Mouse (Mus musculus) kidney, postnatal 14 days (tissue): ENCODE data around the gene E2f4.

Source experiments
- DNase-seq: peaks from one replicate; pipeline ENCODE4 v3.0.0; 2022; ENCODE audit warnings: mixed read lengths

The E2f4 gene

DNA sequence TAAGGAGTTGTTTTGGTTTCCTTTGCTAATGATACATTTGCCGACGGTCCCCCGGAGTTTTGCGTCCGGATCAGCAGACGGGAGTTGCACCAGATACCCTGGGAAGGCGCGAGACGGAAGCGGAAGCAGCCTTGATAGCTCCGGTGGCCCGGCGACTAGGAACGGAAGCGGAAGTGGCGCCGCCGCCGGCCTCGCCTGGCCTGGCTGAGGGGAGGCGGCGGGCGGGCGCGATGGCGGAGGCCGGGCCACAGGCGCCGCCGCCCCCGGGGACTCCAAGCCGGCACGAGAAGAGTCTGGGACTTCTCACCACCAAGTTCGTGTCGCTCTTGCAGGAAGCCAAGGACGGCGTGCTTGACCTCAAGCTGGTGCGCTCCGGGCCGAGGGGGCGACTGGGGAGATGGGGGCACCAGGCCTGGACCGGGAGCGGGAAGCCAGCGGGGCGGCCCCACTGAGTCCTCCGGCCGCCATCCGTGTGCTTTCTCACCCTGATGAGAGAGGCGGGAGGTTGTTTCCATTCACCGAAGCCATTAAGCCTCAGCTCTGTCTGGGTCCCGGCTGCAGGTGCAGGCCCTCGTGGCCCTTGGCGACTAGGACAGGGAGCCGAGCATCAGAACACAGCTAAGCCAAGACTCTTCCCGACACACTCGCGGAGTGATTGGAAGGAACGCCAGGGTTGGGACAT, at the start of gene E2f4:
E2f4 (plus strand) TSS at position 153 of the 682 bp plus-strand sequence.
- peak; percentile 96 for DNase-seq

DNA sequence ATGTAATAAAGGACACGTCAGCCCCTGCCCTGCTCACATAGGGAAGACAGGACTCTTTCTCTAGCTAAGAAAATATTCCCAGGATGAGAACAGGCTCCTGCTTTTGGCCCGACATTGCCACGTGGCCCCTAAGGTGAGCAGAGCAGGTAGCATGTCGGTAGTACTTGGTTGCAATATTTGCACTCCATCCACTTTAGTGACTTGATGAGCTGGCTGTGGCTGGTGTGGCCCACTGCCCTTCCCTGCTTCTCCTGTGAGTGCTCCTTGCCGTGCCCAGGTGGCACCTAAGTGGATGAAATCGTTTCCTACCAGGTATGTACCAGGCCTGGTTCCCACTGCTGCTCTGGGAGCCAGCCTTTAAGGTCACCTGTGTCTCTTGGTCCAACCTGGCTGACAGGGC, 45.5 kb upstream of the E2f4 start:
- no peak for DNase-seq

DNA sequence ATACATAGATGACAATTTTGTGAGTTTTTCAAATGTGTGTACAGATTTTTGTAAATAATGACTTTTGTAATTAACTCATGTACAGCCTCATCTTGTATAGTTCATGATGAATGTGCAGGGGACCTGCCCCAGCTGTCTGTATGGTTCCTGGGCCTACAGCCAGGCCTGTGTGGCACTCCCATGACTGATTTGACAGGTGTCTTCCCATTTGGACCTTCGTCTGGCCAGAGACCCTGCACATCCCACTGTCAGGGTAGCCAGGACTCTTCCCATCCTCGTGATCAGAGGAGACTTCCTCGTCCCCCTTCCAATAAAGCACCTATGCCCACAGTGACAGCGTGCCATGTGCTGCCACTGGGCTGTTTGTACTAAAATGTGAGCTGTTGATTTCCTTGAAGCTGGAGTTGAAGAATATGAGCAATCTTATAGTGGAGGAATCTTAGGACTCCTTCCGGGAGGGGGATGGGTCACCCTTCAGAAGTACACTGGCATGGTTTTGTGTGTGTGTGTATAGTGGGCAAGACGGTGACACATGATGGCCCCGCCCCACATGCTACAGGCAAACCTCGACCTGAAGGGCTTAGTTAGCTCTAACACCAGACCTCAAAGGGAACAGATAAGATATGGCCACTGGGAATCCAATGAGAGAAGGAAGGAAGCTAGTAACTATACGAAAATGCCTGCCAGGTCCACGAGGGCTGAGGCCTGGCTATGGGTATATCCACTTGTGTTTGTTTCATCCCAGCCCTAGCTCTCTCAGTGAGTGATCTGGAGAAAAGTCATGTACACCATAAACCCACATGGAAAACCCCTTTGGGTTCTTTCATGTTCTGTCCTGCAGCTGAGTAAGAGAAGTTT, 44.6 kb upstream of the E2f4 start:
- DNase-seq, result no peak

DNA sequence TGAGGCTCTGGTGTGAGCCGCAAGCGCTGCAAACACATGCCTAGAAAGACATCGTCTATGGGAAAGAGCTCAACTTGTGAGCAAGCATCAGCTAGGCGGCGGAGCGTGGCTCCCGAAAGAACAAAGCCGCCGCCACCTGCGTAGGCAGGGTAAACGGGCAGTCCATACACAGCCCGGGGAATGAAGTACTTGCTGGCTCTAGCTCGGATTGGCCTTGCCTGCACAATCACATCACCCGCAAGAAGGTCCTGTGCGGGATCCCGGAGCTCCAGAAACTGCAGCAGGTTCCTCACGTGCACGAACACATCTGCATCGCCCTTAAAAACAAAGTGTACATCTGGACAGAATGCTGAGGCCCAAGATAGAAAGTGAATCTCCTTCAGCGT, 43.7 kb upstream of the E2f4 start:
- no peak for DNase-seq

DNA sequence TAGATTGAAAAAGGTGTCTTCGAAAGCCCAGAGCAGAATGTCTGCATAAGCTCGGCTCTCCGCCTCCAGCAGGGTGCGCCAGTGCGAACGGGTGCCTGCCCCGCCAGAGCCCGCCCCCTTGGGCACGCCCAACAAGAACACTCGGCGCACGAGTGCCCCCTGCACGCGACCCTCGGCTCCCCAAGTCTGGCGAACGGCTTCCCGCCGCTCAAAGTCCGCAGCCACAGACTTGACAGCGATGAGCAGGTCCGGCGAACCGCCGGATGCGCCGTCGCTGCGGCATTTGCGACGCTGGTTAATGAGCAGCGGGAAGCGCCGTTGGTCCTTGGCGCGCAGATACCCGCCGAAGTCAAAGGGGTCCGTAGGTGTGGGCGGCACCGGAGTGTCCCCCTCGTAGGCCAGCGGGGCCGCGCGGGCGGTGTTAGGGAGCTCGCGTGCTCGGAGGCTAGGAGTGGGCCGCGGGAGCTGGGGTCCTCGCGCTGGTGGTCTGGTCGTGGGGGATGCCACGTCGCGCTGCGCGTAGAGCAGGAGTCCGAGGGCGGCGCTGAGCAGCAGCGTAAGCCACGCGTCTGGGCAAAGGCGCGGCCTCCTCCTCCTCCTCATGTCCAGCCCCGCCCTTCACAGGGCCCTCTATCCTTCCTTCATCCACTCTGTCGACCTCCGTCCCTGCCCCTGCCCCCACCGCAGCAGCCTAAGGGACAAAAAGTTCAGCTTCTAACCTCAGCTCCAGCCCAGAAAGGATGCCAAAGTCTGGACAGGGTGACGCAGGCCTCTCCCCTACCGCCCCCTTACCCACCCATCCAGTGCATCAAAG, 43.1 kb upstream of the E2f4 start:
- DNase-seq, result peak; percentile 92

DNA sequence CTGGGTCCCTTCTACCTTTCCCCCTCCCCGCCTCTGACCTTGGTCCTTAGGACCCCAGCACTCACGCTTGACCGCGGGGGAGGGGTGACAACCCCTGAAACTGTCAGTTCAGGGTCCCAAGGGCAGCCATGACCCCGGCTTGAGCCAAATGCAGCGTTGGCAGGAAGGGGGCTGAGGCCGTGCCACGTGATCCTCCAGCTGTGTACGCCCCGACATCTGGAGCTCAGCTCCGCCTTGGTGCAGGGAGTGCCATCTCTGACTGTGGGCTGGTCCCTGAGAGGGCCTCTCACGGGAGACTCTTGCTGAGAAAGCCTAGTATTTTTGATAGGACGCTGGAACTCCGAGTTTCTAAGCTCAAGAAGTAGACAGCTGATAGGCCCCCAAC, 42.5 kb upstream of the E2f4 start, which contains the start of gene B3gnt9:
B3gnt9 (minus strand) TSS at position 188 of the 385 bp plus-strand sequence.
- peak; percentile 66 for DNase-seq

DNA sequence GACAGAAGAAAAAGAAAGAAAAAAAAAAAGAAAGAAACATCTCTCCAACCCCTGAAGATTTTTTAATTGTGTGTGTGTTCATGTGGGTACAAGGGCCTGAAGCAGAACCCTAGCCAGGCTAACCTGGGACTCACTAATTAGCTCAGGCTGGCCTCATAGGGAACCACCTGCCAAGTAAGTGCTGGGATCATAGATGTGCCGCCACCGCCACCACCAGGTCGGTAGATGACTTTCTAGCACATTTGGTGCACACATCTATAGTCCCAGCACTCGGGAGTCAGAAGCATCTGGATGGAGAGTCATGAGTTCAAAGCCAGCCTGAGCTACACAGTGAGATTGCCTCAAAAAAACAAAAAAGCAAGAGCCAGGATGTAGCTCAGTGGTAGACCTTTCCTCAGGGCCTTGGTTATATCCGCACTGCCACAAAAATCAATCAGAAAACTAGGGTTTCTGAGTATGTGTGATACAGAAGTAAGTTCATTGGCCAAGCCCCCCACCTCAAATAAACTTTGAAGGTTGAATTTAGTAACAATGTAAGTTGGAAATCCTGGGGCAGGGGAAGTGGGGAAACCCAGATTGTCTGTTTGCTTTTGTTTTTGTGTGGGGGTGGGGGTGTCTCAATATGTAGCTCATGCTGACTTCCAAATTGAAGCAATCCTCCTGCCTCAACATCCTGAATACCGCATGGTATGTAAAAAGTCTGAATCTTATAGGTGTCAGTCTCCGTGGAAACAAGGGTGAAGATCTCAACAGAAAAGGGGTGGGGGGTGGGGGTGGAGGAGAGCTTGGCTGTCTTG, 39.9 kb upstream of the E2f4 start:
- DNase-seq, result no peak

DNA sequence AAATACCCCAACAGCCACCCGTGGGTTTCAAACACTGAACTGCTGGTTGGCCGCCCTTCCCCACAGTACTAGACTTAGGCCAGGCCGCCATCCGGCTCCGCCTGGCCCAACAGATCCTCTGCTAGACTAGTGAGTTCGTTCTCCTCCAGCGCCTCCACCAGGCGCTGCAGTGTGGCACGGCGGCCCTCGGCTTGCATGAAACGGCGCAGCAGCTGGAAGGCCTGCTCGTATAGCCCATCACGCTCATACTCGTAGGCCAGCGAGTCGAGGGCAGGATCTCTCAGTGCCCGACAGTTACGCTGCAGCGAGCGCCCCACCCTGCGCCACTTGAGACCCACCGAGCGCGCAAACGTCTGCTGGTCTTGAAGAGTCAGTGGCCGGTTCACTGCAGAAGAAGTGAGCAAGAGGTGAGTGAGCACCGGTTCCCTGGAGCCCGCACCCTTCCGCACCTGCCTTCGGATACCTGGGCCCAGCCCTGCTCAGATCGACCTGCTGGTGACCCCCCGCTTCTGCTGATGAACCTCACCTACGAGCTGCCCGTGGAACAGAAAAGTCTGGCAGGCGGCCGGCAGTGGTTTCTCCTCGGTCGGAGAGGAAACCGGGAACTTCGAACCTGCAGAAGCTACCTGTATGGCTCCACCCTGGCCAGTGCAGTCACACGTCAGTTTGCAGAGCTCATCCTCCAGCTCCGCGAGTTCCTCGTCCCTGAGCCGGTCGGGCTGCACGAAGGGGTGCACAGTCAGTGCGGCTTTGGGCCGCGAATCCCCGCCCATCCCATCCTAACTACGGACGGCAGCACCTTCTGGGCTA, 38.3 kb upstream of the E2f4 start:
- no peak for DNase-seq

DNA sequence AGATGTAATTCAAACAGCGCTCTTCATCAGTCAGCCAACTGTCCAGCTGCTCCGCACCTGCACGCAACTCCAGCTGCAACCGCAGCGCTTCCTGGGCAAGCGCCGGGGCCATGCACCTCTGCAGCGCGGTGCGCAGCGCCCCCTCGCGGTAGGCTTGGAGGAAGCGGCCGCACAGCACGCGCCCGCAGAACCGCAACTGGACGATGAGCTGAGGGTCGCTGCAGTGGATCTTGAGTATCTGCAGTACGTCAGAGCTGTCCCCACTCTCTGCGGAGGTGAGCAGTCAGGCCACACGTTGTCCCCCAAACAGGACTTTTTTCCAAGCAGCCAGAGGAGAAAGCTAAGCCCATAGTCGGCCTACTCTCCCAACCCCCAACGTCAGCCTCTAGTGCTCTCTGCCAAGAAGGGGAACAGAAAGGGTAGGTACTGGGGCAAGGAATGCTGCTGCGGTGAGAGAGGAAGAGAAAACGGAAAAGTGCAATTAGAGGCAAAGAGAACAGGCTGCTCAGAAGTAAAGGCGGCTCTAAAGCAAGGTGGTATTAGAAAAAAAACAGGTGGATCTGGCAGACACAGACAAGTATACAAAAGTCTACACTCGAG, 37.6 kb upstream of the E2f4 start:
- DNase-seq, result peak; percentile 76

DNA sequence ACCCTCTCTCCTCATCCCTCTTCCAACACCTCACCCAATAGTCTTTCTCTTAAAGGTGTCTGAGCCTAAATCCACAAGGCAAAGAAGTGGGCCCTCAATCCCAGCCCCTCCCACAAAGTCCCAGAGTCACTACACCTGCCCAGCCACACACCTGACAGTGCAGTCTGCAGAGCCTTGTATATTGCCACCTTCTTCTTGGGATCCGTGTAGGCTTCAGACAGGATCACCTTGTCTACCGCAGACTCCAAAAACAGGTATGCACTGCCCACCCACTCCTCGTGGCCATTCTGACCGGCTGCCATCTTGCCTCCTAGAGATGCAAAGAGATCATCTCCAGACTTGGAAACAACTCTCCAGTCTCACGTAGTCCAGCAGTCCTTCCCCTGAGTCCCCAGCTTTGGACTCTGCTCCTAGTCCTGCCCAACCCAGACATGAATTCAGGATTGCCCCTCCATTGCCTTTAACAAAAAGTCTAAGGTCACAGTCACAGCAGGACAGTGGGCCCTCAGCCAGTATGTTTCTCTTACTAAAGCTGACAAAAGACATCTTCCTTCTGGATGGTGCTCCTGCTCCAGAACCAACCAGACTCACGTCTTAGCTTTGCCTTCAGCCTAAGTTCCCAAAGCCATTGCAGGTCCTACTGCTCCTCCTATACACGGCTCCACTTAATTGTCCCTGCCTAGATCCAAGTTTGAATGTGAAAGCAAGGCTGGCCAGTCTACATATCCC, 36.9 kb upstream of the E2f4 start:
- no peak for DNase-seq

DNA sequence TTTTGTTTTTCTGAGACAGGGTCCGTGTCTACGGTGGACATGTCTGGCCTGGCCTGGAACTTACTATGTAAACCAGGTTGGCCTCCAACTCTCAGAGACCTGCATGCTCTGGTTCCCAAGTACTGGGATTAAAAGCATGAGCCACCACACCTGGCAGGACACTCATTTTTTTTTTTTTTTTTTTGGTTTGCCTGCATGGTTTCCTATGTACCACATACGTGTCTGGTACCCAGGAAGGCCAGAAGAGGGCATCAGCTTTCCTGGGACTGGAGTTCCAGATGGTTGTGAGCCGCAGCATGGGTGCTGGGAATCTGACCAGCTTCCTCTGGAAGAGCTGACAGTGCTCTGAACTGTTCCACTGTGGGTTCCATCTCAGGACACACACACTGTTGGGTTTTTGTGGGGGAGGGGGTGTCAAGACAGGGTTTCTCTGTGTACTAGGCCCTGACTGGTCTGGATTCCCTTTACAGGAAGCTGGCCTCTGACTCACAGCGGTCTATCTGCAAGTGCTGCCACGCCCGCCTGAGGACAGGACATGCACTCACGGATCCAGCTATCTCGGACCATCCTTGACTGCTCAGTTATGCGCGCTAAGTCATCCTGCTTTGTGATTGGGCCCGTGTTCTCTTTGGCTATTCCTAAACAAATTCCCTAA, 36.0 kb upstream of the E2f4 start:
- no peak for DNase-seq

DNA sequence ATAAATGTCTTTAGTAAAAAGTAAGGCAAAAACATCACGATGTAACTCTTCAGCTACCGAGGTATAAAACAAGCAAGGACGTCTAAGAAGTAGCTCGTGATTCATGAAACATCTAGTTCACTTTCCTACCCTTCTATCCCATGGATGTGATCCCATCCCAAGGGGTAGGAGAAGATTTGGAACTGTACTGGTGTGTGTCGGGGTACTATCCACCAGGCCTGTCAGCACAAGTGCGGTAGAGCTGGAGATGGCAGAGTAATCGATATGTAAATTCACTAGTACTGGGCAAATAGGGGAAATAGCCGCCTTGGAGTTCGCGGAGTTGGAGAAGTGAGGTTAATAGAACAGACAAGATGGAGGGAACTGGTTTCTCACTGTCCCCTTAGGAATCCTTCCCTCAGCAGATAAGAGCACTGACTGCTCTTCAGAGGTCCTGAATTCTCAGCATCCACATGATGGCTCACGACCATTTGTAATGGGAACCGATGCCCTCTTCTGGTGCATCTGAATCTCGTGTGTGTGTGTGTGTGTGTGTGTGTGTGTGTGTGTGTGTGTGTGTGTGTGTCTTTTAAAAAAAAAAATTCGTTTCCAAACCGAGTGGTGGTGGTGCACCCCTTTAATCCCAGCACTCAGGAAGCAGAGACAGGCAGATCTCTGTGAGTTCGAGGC, 34.1 kb upstream of the E2f4 start:
- DNase-seq, result no peak

DNA sequence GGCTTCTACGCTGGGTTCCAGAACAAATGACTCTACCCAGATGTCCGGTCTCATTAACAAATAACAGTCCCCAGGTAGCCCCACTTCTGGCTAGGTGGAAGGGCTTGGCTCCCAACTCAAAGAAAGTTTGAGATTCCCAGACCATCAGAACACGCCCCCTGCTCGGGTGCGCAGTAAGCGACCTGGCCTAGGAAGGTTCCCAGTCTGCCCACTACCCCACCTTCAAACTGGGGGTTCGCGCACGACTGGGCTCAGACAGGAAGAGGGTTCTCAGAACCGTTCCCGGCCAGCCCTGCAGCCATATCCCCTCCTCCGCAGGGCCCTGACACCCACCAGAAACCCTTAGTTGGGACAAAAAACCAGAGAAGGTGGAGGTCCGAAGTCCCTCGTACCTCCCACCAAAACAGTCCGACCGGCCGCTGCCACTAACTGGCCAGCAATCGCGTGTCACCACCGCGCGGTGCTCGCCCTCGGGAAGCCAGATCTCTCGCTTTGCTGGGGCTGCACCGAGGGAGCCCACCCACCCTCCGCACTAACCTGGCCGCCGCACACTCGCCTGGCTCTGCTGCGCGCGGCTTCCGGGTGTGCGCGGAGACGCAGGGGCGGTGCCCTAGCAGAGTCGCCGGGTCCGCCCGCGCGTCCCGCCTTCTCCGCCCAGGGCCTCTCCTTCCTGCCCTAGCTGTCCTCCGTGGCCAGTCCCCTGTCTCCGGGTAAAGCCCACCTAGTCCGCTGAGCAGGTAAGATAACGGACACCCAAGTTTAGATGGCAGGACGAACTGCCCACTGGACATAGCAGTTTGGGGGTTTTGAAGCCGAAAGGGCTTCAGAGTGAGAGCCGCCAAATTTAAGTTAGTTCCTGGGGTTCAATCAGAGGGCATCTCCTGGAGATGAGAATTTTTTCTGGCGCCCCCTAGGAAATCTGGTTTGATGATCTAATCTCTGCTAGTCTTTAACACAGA, 33.2 kb upstream of the E2f4 start, which contains the start of the genes Tradd and Fbxl8:
Tradd (minus strand) TSS at position 586 of the 959 bp plus-strand sequence.
Fbxl8 (plus strand) TSS at position 625 of the 959 bp plus-strand sequence.
- DNase-seq, result peak; percentile 87

DNA sequence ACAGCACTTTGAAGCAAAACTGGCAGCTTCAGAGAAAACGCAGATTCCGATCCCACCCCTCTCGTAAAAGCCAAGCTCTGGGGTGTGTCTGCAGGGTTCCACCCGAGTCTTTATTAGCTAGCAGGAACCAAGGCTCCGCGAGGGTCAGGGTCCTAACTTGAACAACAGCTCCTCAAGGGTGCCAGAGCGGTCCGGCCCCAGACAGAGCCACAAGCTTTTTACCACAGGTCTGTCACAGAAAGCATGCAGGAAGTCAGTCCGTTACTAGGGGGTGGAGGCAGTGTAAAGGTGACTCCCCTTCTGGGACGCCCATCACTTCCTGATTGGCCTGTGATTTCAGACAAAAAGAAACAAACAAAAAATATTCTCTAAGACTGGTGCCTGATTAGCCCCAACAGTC, 32.3 kb upstream of the E2f4 start:
- DNase-seq, result peak; percentile 42

DNA sequence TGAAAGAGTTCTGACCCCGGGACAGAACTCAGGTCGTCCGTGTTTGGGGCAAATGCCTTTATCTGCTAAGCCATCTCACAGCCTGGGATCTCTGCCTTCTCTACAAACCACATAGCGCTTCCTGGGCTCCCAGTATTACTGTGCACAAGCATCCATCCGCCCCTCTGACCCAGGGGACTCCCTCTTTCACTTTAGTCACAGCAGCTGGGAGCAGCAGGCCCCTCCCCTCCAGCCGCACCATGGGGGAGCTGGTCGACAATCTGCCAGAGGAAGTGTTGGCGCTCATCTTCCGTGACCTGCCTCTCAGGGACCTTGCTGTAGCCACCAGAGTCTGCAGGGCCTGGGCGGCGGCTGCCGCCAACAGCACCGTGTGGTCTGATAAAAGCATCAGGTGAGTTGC, 30.7 kb upstream of the E2f4 start:
- no peak for DNase-seq

DNA sequence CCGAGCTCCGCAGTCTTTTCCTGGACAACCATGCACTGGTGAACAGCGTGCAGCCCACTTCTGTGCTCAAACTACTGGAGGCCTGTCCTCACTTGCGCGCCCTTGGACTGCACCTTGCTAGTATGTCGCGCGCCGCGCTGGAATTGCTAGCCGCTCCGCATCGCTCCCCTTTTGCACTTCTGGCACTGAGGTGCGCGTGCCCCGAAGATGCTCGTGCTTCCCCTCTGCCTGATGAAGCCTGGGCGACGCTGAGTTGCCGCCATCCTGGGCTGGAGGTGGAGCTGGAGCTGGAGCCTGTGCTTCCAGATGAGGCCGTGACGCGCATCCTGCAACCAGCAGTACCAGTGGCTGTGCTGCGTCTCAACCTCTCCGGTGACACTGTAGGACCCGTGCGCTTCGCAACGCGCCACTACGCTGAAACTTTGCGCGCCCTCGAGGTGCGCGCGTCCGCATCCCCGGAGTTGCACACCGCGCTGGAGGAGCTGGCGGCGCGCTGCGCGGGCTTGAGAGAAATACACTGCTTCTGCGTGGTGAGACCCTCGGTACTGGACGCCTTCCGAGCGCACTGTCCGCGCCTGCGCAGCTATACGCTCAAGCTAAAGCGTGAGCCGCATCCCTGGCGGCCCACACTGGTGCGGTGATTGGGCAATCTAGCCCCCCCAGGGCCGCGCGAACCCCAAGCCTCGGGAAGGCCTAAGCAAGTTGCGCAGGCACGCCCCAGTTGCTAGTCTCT, 29.0 kb upstream of the E2f4 start:
- DNase-seq, result peak; percentile 41

DNA sequence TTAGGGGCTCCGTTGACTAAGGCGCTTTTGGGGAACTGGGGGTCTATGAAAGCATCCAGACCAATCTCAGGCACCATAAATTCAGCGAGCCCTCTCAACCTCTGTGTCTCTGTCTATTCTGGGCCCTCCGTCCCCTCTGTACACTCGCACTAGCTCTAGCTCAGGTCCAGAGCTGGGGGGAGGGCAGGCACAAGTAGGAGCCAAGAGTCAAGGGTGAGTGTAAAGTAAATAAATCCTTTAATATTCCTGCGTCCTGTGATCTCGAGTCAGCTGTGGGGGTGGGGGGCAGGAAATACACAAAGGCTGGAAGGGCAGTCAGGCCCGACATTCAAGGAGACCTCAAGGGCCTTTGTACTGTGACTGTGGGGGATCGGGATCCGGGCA, 28.4 kb upstream of the E2f4 start:
- peak; percentile 44 for DNase-seq
